Mouse (Mus musculus) urinary bladder, postnatal 36 days (tissue): ENCODE data around the gene Olfr1340.

Source experiments
- DNase-seq, 2 experiments: peaks; one replicate each; pipeline ENCODE4 v3.0.0; 2022; ENCODE audit warnings: low spot score in 2 of 2, mixed read lengths in 1 of 2

The Olfr1340 gene

DNA sequence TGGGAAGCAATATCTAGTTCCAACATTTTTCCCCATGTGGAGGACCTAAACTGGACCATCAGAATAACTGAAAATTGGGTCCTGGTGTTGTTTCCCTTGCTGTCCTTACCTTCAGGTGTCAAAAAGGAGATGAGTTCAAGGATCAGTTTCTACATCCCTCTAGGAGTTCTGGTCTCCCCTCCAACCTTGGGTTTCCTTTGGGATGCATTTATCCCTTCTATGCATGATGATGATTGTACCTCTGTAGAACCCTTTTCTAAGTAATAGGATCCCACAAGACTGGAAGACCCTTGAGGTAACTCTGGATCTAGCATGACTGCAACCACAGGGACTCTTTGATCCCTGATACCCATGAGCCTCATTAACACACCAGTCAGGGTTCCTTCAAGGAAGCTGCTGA, at the start of gene Olfr1340:
TSS of gene Olfr1340 (plus strand) at position 301 of the 400 bp plus-strand sequence.
- no peak for DNase-seq

DNA sequence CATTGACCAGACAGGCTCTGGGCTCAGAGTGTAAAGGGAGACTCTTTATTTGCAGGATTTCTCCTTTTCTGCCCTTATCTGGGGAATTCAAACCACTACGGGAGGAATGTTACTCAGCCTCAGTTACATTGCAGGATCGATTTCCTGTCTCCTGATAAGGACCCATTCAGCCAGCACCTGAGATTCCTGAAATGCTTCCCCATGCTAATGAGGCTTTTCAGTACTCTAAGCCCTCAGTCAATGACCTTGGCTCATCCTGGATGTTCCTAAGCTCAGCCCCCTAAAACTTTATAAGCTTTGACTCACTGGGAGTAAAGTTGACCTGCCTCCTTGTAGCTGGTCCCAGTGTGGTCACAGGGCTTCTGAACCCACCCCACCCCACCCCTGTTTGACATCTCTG, 32.9 kb upstream of the Olfr1340 start:
- no peak for DNase-seq

DNA sequence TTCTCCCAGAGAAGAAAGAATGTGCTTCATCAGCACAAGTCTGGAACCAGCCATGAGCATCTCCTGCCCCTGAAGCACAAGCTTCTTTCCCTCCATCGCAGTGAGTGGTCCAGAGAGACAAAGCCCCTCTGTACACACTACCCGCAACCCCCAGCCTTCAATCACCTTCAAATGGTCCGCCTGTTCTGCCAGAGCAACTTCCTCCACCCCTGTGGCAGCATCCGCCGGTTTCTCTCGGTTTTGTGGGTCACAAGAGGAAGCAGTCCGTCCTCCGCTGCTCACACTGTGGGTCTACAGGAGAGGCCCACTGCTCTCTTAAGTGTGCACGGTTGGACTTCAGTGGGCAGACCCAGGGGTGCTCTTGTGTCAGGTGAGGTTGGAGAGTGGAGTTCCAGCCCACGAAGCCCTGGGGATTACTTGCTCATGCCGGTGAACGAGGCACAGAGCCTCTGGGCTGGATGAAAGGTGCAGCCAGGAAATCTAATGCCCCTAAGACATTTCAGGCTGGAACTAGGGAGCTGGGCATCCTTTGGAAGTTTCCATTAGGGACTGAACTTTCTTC, 27.4 kb upstream of the Olfr1340 start, which contains the start of gene Olfr1342:
TSS of gene Olfr1342 (minus strand) at position 345 of the 562 bp plus-strand sequence.
- no peak for DNase-seq

DNA sequence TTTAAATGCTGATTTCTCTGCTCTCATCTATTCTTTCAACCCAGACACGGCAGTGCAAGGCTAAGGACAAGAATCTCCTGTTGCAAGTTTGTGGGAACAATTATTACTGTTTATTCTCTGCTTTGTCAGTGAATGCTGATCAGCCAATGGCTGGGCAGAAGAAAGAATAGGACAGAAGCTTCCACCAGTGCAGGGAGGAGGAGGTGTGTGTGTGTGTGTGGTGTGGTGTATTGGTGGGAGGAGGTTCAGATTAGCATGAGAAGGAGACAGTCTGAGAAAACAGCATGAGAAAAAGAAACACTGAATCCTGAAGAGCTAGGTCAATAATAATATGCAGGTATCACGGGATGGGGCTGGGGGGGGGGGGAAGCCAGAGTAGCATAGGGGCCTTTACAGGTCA, 26.1 kb upstream of the Olfr1340 start:
- DNase-seq: no peak

DNA sequence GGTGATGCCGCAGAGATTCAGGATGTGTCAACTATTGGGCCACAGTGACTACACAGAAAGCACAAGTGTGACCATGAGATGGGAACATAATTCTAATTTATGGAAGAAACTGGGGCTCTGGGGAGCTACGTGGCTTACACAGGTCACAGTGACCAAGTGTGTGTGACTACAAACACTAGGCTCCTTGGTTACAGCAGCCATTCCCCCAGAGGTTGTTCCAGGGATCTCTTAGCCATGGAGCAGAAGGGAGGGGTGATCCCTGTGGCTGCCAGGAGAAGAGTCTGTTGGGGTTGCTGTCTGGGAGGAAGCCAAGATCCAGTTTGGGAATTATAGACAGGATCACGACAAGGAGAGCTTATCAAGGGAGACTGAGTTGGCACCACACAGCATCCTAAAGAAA, 16.7 kb upstream of the Olfr1340 start, which contains the start of gene Olfr1341:
TSS of gene Olfr1341 (plus strand) at position 301 of the 400 bp plus-strand sequence.
- DNase-seq: no peak

DNA sequence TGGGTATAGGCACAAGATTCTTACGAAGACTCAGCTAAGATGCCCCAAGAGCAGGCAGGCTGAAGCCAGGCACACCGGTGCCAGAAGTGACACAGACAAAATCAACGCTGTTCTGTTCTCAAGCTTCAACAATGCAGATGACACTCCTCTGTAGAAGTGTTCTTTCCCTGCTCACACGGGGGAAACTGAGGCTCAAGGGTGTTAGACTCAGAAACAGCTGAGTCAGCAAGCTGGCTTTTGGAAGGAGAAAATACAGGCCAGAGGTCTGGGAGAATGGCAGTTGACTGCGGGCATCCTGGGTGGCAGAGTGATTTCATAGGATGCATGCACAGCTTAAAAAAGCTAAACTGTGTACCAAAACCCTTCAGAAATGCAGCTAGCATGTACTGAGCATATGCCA, 11.9 kb upstream of the Olfr1340 start:
- DNase-seq: no peak

DNA sequence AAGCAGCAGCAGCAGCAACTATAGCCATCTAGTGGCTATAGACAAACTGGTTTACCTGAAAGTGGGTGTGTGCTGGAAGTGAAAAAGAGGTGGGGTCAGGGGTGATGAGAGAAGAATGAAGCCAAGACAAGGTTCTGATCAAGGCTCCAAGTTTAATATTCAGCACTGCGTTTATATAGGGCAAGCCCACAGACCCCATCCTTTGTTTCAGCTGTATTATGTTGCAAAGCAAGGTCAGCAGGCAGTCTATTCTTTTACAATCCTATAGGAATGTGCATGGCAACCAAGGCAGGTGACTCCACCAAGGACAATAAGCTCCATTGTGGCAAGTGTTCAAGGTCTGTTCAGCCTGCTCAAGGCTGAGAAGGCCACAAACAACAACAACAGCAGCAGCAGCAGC, 8.3 kb upstream of the Olfr1340 start:
- DNase-seq: no peak

DNA sequence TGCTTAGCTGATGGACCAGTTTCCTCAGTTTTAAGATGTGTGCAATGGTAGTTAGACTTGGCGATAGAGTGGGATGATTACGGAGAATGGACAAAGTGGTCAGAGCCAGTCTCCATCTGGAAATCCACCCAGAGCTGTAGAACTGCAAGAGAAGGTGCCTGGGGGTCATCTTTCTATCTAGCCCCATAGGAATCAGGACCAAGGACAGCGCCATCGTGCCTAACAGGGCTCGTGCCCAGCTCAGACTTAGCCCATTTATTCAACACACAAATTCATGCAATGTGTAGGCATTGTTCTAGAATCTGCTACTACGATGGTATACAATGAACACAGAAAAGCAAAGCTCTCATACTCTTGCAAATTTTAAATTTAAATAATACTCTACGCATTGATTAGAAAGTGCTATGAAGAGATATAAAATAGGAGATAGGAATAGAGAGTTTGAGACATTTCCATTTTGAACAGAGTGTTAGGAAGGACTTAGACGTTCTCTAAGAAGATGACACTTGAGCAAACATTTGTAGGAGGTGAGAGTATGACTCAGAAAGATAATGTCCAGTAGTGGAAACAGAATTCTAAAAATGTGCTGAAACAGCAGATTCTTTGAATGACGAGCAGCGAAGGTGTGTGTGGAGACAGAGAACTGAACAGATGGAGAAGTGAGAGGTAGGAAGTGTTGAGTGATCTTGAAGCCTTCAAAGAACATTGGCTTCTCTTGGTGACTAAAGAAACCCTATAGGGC, 2.0 kb downstream of the Olfr1340 start:
- no peak for DNase-seq

DNA sequence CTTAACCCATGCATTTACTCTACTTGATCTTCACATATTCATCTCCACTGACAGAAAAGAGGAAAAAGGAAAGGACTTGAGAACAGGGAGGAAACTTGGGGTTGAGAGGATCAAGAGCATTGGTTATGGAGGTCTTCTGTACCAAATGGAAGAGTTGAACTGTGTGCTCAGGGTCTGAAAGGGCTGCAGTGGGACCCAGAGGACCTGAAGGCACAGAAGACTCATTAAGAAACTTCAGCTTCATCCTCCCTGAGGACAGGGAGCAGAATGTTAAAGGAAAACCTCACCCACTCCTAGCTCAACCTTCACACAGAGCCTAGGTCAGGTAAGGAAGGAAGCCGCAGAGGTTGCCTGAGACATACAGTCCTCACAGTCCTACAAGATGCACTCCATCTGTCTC, 11.9 kb downstream of the Olfr1340 start, which contains the start of gene Olfr1339:
TSS of gene Olfr1339 (plus strand) at position 301 of the 400 bp plus-strand sequence.
- no peak for DNase-seq

DNA sequence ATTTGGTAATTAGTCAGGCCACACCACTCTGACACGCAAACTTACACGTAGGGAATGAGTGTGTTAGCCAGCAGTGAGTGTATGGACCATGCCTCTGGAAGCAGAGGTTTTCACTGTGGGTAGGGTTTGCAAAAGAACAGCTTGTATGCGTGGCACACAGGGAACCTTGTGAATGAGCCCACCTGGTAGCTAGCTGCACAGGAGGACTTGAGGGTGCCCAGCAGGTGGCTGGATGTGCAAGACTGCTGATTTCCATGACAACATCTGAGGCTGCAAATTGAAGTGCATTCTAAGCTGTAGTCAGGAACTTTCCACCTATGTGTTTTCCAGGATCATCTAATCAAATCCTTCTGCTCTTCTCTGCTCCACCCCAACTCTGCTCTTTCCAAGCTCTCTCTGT, 19.6 kb downstream of the Olfr1340 start:
- no peak for DNase-seq

DNA sequence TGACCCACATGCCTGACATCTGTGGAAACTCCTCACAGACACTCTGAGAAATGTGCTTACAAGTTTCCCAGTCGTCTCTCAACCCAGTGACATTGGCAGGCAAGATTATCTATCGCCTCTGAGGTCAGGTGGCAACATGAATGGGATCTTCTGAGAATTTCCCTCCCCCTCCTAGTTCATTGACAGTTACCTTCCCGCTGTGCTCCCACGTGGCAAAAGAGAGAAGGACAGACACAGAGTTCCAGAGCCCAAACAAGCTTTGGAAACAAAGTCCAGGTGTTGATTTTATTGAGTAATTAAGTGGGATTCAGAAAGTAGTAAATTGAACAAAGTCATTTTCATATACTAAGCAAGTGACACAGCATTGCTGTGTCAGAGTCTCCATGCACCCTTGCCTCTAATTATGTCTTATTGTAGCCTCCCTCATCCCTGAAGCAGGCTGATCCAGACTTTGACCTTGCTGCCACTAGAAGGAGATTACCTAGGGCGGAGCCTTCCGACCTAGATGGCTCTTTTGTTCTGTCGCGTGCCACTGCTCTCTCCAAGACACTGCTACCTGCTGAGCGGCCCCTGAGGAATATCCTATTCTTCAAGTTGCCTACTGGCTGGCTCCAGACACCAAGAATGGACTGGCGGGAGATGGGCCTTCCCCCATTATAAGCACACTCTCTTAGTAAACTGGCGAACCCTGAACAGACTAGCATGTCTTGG, 21.2 kb downstream of the Olfr1340 start:
- no peak for DNase-seq

DNA sequence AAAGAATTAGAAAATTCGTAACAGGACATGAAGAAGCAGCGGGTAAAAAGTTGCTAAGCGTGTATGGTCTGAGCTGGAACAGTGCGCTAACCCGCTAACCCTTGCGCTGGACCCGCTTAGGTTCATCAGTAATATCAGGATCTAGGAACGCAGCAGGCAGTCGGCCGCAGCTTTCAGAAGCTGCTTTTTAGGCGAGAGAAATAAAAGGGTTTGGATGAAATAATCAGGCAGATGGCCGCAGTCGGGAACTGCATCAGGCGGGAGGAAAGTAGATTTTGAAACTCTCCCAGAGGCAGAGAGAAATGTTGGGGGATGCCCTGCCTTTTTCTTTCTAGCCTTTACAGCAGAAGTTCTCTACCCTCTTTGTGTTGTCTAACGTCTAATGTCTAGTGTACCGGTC, 21.9 kb downstream of the Olfr1340 start:
- DNase-seq: no peak

DNA sequence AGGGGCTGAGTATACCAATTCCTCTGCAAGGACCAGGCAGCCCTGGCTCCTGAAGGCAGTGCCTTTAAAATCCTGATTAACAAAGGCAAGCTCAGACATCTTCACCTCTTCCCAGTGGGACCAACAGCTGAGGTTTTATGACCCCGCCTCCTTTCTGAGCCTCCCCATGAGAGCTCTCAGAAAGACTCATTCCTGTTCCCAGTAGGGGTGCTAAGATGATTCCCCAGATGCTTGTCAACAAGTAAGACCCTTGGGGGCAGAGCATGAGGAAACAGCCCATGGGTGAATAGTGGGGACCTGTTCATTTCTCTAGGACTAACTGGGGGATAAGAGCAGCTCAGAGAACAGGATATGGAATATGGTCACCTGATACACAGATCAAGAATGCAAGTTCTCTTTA, 38.7 kb downstream of the Olfr1340 start, which contains the start of gene Olfr1338:
TSS of gene Olfr1338 (minus strand) at position 101 of the 400 bp plus-strand sequence.
- DNase-seq: no peak
